Mouse (Mus musculus): ENCODE results near the gene Olfr417. TPM values are rescaled to one million over a fixed set of nuclear protein-coding genes. Genes with fewer than 3 reads are reported as not detected.

Gene Olfr417
- polyA plus RNA-seq, 1 experiment, result not detected

- no peak within 1 kb of the TSS for H3K27ac ChIP-seq (ENCODE audit: insufficient read depth, low read depth, low read length)
- TF ChIP-seq CTCF (conservative IDR thresholded peaks at IDR 0.05; ENCODE audit: insufficient read depth, insufficient read length, low read depth, low read length), result no peak
- TF ChIP-seq POLR2A (IDR thresholded peaks at IDR 0.05; ENCODE audit: low read depth, low read length), result no peak
- no peak within 1 kb of the TSS for H3K4me3 ChIP-seq (ENCODE audit: insufficient read depth, low read depth, low read length)
- no peaks in the 10 kb centered on the region for H3K36me3 ChIP-seq (ENCODE audit: control insufficient read depth, insufficient read depth, low read length)
- no peaks in the 10 kb centered on the region for H3K27me3 ChIP-seq (replicated peaks; ENCODE audit: control insufficient read depth, insufficient read depth, low read length)
- no peaks in the 10 kb centered on the region for H3K4me1 ChIP-seq (ENCODE audit: control insufficient read depth, insufficient read depth, low read length)
- DNase-seq, result no peak
- WGBS, result 59% methylated on average over 1 of the region's 1 CpGs
Measured at GRCm38 (mm10) chr1:174423764-174424163, 58.8 kb downstream of the Olfr417 start, which contains the start of gene Olfr414. Gene Olfr414 (plus strand): TSS chr1:174424064.

Other genes with a start within 250 kb of the Olfr417 start
- not detected in 2 replicates for gene Olfr231, start 244.0 kb upstream of the Olfr417 start, polyA plus RNA-seq (2012; rRNA removed)
- not detected in 2 replicates for gene Olfr424, start 233.6 kb upstream of the Olfr417 start, polyA plus RNA-seq (2012; rRNA removed)
- gene Olfr420, start 209.5 kb upstream of the Olfr417 start, polyA plus RNA-seq (2012; rRNA removed), result not detected in 2 replicates
- 0.01 and 0.02 TPM in 2 replicates for gene Spta1, start 192.3 kb upstream of the Olfr417 start, polyA plus RNA-seq (2012; rRNA removed)
- not detected in 2 replicates for gene Olfr419, start 113.1 kb upstream of the Olfr417 start, polyA plus RNA-seq (2012; rRNA removed)
- not detected in 2 replicates for gene Mptx1, start 34.6 kb upstream of the Olfr417 start, polyA plus RNA-seq (2012; rRNA removed)
- gene Olfr248, start 25.9 kb downstream of the Olfr417 start, polyA plus RNA-seq (2012; rRNA removed), result not detected in 2 replicates
- gene Olfr414, start 58.9 kb downstream of the Olfr417 start, polyA plus RNA-seq (2012; rRNA removed), result not detected in 2 replicates
- not detected in 2 replicates for gene Olfr220, start 77.0 kb downstream of the Olfr417 start, polyA plus RNA-seq (2012; rRNA removed)
- gene Fmn2, start 136.7 kb downstream of the Olfr417 start, polyA plus RNA-seq (2012; rRNA removed), result 0.04 and 0.06 TPM in 2 replicates

Measured in kidney, adult 2 months (tissue).